Comparison of ENCODE assay signal across 11 mouse cellular contexts in the genomic region with DNA sequence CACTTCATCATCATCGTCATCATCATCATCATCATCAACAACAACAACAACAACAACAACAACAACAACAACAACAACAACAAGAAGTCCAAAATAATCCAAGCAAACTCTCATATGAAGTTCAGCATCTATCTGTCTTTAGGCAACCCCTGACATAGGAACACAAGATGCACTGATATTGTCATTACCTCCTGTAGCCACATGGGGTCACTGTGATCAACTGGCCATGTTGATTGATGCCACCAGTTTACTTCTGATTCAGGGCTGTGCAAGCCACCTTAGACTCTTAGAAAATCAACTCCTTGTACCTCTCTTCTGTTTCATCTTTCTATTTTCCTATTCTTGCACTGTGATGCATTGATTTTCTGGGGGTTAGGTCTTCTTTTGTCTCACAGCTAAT.
DNase-seq lines count a peak whose midpoint lies in the region; ATAC-seq and TF ChIP-seq lines count a peak whose summit lies in the region.
"Had no signal": no experiment of that assay in that cellular context is flagged by ENCODE, and none has a peak within 500 bp of the region (broad histone marks: within the 10 kb centered on the region; RNA-seq: fewer than 3 reads in every experiment).

No protein-coding gene starts in this region.

- TF ChIP-seq CTCF in liver, adult 2 months (IDR thresholded peaks at IDR 0.05; ENCODE audit: low read depth, low read length): peak; percentile 43
- 0 out of 2 replicates have a peak, but pooled peaks have one; percentile 26 for TF ChIP-seq CTCF in bone marrow, adult 2 months (IDR thresholded peaks at IDR 0.05; ENCODE audit: control insufficient read depth, insufficient read depth, low read length)

- H3K9ac ChIP-seq in liver, adult 2 months (ENCODE audit: low read depth, low read length): no peak overlapping the region
- no peak overlapping the region for H3K9ac ChIP-seq in liver, embryonic 11.5 days (ENCODE audit: low read depth, low read length)
- no peak overlapping the region for H3K9ac ChIP-seq in embryonic facial prominence, embryonic 14.5 days (ENCODE audit: low read depth, low read length)
- H3K9ac ChIP-seq: embryonic facial prominence, embryonic 13.5 days; limb, embryonic 13.5 days; stomach, embryonic 15.5 days had no signal

- peak; percentile 43 for DNase-seq in liver, adult 2 months (ENCODE audit: extremely low read depth, low read depth, low spot score)
- no peak for DNase-seq in liver, embryonic 11.5 days (ENCODE audit: low spot score)
- peak; percentile 53 for DNase-seq in embryonic facial prominence, embryonic 14.5 days (ENCODE audit: low spot score)
- peak; percentile 29 for DNase-seq in kidney, adult 18-20 months
- peak; percentile 60 to 73 for DNase-seq in left cerebral cortex, postnatal 25 days (ENCODE audit: low spot score in 2 of 2)
- peak; percentile 7 to 27 for DNase-seq in natural killer cell, adult 2 months (ENCODE audit: low spot score in 2 of 2)
- peak; percentile 22 for DNase-seq in thymus, postnatal 25 days

- no peak for TF ChIP-seq POLR2A in liver, adult 2 months (IDR thresholded peaks at IDR 0.05; ENCODE audit: extremely low read depth, insufficient read depth, low read length)
- no peak for TF ChIP-seq POLR2A in bone marrow, adult 2 months (IDR thresholded peaks at IDR 0.05; ENCODE audit: borderline replicate concordance, control insufficient read depth, low read depth, low read length)

- no peaks in the 10 kb centered on the region; the same call in 1 of the 2 replicates for H3K27me3 ChIP-seq in liver, adult 2 months (ENCODE audit: control insufficient read depth, insufficient read depth, low read length)
- no peaks in the 10 kb centered on the region for H3K27me3 ChIP-seq in liver, embryonic 11.5 days (replicated peaks; ENCODE audit: control insufficient read depth, insufficient read depth, low read length)
- no peaks in the 10 kb centered on the region for H3K27me3 ChIP-seq in embryonic facial prominence, embryonic 14.5 days (replicated peaks; ENCODE audit: control insufficient read depth, insufficient read depth, low read length)
- H3K27me3 ChIP-seq: embryonic facial prominence, embryonic 13.5 days; limb, embryonic 13.5 days; stomach, embryonic 15.5 days had no signal

- no peaks in the 10 kb centered on the region for H3K4me1 ChIP-seq in liver, adult 2 months (ENCODE audit: control insufficient read depth, insufficient read depth, low read length)
- H3K4me1 ChIP-seq in liver, embryonic 11.5 days (replicated peaks; ENCODE audit: control insufficient read depth, insufficient read depth, low read length): no peaks in the 10 kb centered on the region
- H3K4me1 ChIP-seq in bone marrow, adult 2 months (ENCODE audit: control insufficient read depth, insufficient read depth, low read length): no peaks in the 10 kb centered on the region
- no peaks in the 10 kb centered on the region for H3K4me1 ChIP-seq in embryonic facial prominence, embryonic 14.5 days (ENCODE audit: control insufficient read depth, insufficient read depth, low read length)
- H3K4me1 ChIP-seq: embryonic facial prominence, embryonic 13.5 days; limb, embryonic 13.5 days; stomach, embryonic 15.5 days had no signal

- no peak overlapping the region for H3K27ac ChIP-seq in liver, adult 2 months (replicated peaks; ENCODE audit: insufficient read depth, low read depth, low read length)
- H3K27ac ChIP-seq in liver, embryonic 11.5 days (ENCODE audit: low read depth, low read length): no peak overlapping the region
- H3K27ac ChIP-seq in bone marrow, adult 2 months (ENCODE audit: control insufficient read depth, insufficient read depth, low read depth, low read length, poor library complexity): no peak overlapping the region
- H3K27ac ChIP-seq in embryonic facial prominence, embryonic 14.5 days (replicated peaks; ENCODE audit: low read depth, low read length): no peak overlapping the region
- H3K27ac ChIP-seq: embryonic facial prominence, embryonic 13.5 days; limb, embryonic 13.5 days; stomach, embryonic 15.5 days had no signal

- no peak overlapping the region for H3K4me3 ChIP-seq in liver, adult 2 months (ENCODE audit: insufficient read depth, low read depth, low read length)
- no peak overlapping the region for H3K4me3 ChIP-seq in liver, embryonic 11.5 days (ENCODE audit: low read depth, low read length)
- no peak overlapping the region for H3K4me3 ChIP-seq in bone marrow, adult 2 months (replicated peaks; ENCODE audit: control insufficient read depth, low read depth, low read length)
- no peak overlapping the region for H3K4me3 ChIP-seq in embryonic facial prominence, embryonic 14.5 days (ENCODE audit: low read depth, low read length)
- H3K4me3 ChIP-seq: embryonic facial prominence, embryonic 13.5 days; limb, embryonic 13.5 days; stomach, embryonic 15.5 days had no signal

- intact Hi-C loops in left cerebral cortex, postnatal 25 days (cut with DNase I): loop anchor here (2.0 to 5.0 kb wide), 3 partner anchors 74 to 933 kb away; a partner anchor contains a TSS

- H3K79me2 ChIP-seq in liver, adult 2 months (ENCODE audit: control insufficient read depth, insufficient read depth, low read length): no peaks in the 10 kb centered on the region

- WGBS in liver, adult 2 months: 3% methylated on average over 1 of the region's 1 CpGs
- WGBS in liver, embryonic 11.5 days: 11% methylated on average over 1 of the region's 1 CpGs
- 15% methylated on average over 1 of the region's 1 CpGs for WGBS in bone marrow, adult 2 months
- WGBS in embryonic facial prominence, embryonic 14.5 days: 10% methylated on average over 1 of the region's 1 CpGs

- H3K4me2 ChIP-seq in liver, embryonic 11.5 days: no peak overlapping the region
- H3K4me2 ChIP-seq in embryonic facial prominence, embryonic 14.5 days (ENCODE audit: low read depth, low read length): no peak overlapping the region
- H3K4me2 ChIP-seq: embryonic facial prominence, embryonic 13.5 days; limb, embryonic 13.5 days; stomach, embryonic 15.5 days had no signal

- no peak for ATAC-seq in liver, embryonic 11.5 days (replicated peaks; ENCODE audit: low FRiP score)
- ATAC-seq in embryonic facial prominence, embryonic 14.5 days (ENCODE audit: low read depth): no peak

- no peaks in the 10 kb centered on the region for H3K36me3 ChIP-seq in liver, adult 2 months (ENCODE audit: control insufficient read depth, insufficient read depth, low read length)
- no peaks in the 10 kb centered on the region for H3K36me3 ChIP-seq in liver, embryonic 11.5 days (ENCODE audit: control insufficient read depth, insufficient read depth, low read length)
- no peaks in the 10 kb centered on the region for H3K36me3 ChIP-seq in embryonic facial prominence, embryonic 14.5 days (ENCODE audit: control insufficient read depth, insufficient read depth, low read length)
- H3K36me3 ChIP-seq: embryonic facial prominence, embryonic 13.5 days; limb, embryonic 13.5 days; stomach, embryonic 15.5 days had no signal

- no peaks in the 10 kb centered on the region for H3K9me3 ChIP-seq in liver, embryonic 11.5 days (ENCODE audit: control insufficient read depth, low read length)
- no peaks in the 10 kb centered on the region for H3K9me3 ChIP-seq in embryonic facial prominence, embryonic 14.5 days (ENCODE audit: control insufficient read depth, low read length)
- H3K9me3 ChIP-seq: embryonic facial prominence, embryonic 13.5 days; limb, embryonic 13.5 days; stomach, embryonic 15.5 days had no signal
